Mouse (Mus musculus) thymus, adult 2 months (tissue): Measurements from ENCODE around the gene Zfp11. TPM values are rescaled to one million over a fixed set of nuclear protein-coding genes. Genes with fewer than 3 reads are reported as not detected.
"Not testable (repeated sequence)": the region's sequence is repeated elsewhere in the genome, so short reads cannot be mapped to it uniquely, and the experiment has no call there.

Experiments used
- DNase-seq: peaks from one replicate; pipeline ENCODE4 v3.0.0; 2021
- H3K27ac ChIP-seq: fragments of 200-500 bp; 2 replicates; pipeline ENCODE4 v1.5.1; 2012; ENCODE audit warnings: low read length, control low read depth; ENCODE audit not compliant: control insufficient read depth, insufficient read depth
- H3K27me3 ChIP-seq: fragments of 200-500 bp; 2 replicates; pipeline ENCODE4 v1.6.1; 2012; ENCODE audit warnings: mild to moderate bottlenecking, low read length, moderate library complexity, mixed read lengths; ENCODE audit not compliant: control insufficient read depth, insufficient read depth
- H3K36me3 ChIP-seq: fragments of 200-500 bp; 2 replicates; pipeline ENCODE4 v1.6.1; 2012; ENCODE audit warnings: mild to moderate bottlenecking, low read length, moderate library complexity; ENCODE audit not compliant: control insufficient read depth, insufficient read depth
- H3K4me1 ChIP-seq: fragments of 200-500 bp; replicated peaks from 2 replicates; pipeline ENCODE4 v1.6.1; 2012; ENCODE audit warnings: low read length; ENCODE audit not compliant: control insufficient read depth, insufficient read depth
- H3K4me3 ChIP-seq: fragments of 200-500 bp; 2 replicates; pipeline ENCODE4 v1.5.1; 2012; ENCODE audit warnings: mild to moderate bottlenecking, low read length, control low read depth, moderate library complexity; ENCODE audit not compliant: control insufficient read depth, insufficient read depth
- CTCF ChIP-seq: fragments of 200-500 bp; IDR thresholded peaks from 2 replicates; pipeline ENCODE4 v1.5.1; 2012; ENCODE audit warnings: mild to moderate bottlenecking, control low read depth, low read length, moderate library complexity, borderline replicate concordance; ENCODE audit not compliant: control insufficient read depth, poor library complexity, insufficient read depth; ENCODE audit errors: extremely low read depth
- POLR2A ChIP-seq: fragments of 200-500 bp; IDR thresholded peaks from 2 replicates; pipeline ENCODE4 v1.6.1; 2012; ENCODE audit warnings: mild to moderate bottlenecking, low read length, control low read depth, moderate library complexity; ENCODE audit not compliant: control insufficient read depth, poor library complexity, insufficient read depth; ENCODE audit errors: extremely low read depth
- WGBS: fragments of 180-500 bp; shearing (Covaris S2); methylation state at CpG from one replicate; pipeline ENCODE4 v1.1.7; 2018; 5-methylcytosine and 5-hydroxymethylcytosine counted together
- polyA plus RNA-seq: library from polyadenylated mRNA; depleted of rRNA; stranded (reverse); fragments of >200 nt; gene quantifications from 2 replicates; pipeline ENCODE4 v1.2.3, GENCODE M21; 2012

Gene Zfp11
- polyA plus RNA-seq, 1 experiment, result 1.1 TPM

DNA sequence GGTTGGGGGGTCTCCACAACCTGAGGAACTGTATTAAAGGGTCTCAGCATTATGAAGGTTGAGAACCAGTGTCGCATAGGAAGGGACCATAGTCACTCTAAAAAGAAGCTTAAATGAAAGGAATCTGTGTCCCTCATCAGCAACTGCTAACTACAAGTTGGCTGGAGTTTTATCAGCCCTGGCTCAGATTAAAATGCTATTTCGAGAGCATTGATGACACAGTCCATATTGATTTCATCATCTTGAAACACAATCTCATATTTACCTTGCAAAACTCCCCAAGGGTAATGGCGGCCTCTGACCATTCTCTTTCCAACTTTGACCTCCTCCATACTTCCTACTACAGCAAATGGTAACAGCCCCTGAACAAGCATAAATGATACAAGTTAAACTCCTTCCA, 20.6 kb upstream of the Zfp11 start:
- H3K36me3 ChIP-seq, result no peaks in the 10 kb centered on the region
- DNase-seq, result no peak
- H3K27me3 ChIP-seq, result no peaks in the 10 kb centered on the region
- no peak overlapping the region for H3K27ac ChIP-seq
- WGBS, result 86% methylated on average over 3 of the region's 3 CpGs
- H3K4me3 ChIP-seq, result no peak overlapping the region
- TF ChIP-seq POLR2A (no peak), CTCF (no peak)
- H3K4me1 ChIP-seq, result no peaks in the 10 kb centered on the region

DNA sequence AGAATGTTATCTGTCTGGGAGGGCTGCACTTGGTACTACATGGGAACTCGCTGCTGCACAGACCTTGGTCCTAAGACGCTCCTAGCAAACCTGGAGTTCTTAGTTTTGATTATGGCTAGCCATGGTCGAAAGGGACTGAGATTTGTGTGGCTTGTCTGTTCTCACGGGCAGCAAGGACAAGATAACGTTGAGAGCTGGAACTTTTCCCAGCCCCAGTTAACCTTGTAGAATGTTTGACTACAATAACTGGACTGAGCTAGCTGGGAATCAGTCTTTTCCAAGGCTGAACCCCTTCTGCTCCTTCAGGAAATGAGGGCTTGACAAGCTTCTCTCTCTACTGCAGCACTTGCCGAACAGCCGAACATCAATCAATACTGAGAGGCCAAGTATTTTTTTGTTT, 17.7 kb upstream of the Zfp11 start:
- no peak overlapping the region for H3K27ac ChIP-seq
- TF ChIP-seq CTCF, result no peak
- TF ChIP-seq POLR2A, result no peak
- H3K4me1 ChIP-seq, result no peaks in the 10 kb centered on the region
- no peak for DNase-seq
- 85% methylated on average over 7 of the region's 7 CpGs for WGBS
- no peaks in the 10 kb centered on the region for H3K36me3 ChIP-seq
- no peaks in the 10 kb centered on the region for H3K27me3 ChIP-seq
- no peak overlapping the region for H3K4me3 ChIP-seq

DNA sequence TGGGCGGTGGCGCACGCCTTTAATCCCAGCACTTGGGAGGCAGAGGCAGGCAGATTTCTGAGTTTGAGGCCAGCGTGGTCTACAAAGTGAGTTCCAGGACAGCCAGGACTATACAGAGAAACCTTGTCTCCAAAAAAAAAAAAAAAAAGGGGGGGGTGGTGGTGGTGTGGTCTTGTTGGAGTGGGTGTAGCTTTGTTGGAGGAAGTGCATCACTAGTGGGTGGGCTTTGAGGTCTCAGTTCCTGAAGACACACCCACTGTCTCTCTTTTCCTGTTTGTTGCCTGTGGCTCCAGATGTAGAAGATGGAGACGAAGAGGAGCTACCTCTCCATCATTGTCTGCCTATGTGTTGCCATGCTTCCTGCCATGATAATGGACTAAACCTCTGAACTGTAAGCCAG, 15.2 kb upstream of the Zfp11 start:
- H3K27me3 ChIP-seq, H3K36me3 ChIP-seq, DNase-seq, H3K4me3 ChIP-seq, H3K27ac ChIP-seq, H3K4me1 ChIP-seq: not testable (repeated sequence)
- 90% methylated on average over 5 of the region's 5 CpGs for WGBS

DNA sequence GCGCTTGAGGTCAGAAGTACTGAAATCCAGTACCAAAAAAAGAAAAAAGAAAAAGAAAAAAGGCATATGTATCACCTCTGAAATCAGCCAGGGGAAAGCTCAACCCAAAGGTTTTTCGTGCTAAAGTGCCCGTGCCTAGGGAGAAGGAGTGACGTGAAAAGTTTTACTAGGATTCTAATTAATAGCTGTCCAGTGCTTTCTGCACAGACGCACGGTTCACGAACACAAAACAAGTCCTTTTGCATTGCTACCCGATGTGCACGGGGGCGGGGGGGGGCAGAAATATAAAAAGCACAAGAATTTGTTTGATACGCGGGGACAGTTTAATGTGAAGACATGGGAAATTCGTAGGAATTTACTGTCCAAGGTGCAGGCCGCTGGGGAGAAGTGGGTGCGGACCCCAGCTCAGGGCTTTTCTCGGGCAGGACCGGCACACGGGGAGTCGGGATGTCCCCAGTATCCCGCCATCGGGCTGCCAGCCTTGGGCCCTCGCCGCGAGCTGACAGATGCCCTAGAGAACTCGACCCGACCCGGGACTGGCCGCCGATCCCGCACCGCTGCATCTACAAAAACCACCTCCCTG, 355 bp downstream of the Zfp11 start:
- 2% methylated on average over 31 of the region's 31 CpGs for WGBS
- peak overlapping the region; percentile 75 for H3K4me3 ChIP-seq
- H3K27me3 ChIP-seq, result no peaks in the 10 kb centered on the region
- H3K36me3 ChIP-seq, result no peaks in the 10 kb centered on the region
- TF ChIP-seq CTCF, result no peak
- no peak; the same call in 1 of the 2 replicates for TF ChIP-seq POLR2A
- DNase-seq, result no peak
- no peak overlapping the region for H3K27ac ChIP-seq
- H3K4me1 ChIP-seq, result peaks cover 8% of the 10 kb centered on the region

DNA sequence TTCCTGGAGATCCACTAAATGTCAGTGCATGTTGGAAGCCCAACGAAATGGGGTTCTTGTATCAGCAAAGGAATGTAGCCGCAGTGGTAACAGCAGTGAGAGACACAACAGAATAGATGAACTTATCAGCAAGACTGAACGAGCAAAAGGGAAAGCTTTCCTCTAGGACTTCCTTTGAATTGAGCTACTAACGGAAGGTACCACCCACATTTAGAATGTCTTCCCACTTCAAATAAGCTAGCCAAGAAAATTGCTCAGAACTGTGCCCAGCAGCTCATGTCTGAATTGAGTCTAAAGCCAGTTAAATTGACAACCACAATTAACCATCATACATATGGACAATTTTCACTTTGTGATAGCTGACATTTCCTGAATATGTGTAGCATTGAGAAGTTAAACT, 2.0 kb downstream of the Zfp11 start:
- H3K27ac ChIP-seq, result no peak overlapping the region
- TF ChIP-seq POLR2A (no peak), CTCF (no peak)
- peaks cover 8% of the 10 kb centered on the region for H3K4me1 ChIP-seq
- no peaks in the 10 kb centered on the region for H3K27me3 ChIP-seq
- H3K36me3 ChIP-seq, result no peaks in the 10 kb centered on the region
- WGBS, result 89% methylated on average over 4 of the region's 4 CpGs
- no peak for DNase-seq
- H3K4me3 ChIP-seq, result no peak overlapping the region

DNA sequence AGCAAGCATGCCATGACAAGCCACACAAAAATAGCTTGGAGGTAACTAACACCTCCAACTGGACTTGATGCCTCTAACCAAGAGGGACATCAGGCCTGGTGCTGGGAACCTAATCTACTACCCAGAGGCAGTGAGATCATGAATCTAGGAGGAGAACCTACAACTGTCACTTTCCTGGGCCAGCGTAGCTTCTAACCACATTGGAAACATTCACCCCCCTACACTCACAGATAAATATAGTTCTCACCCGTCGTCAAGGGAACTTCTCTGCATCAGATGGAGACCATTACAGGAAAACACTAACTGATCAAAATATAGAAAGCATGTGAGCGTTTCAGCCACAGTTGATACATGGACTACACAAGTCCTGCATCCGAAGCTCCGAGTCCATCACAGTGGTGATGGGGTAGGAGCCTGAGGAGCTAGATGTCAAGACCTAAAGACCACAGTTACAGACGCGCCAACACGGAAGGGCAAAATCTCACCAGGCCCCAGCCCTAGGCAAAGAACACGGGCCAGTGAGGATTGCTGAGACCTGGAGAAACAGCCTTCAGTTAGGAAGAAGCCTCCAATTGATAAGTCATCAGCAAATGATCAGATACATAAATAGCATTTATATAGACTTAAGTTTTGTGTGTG, 3.5 kb downstream of the Zfp11 start:
- TF ChIP-seq POLR2A (no peak), CTCF (no peak)
- Histone ChIP-seq H3K4me1 (peaks cover 8% of the 10 kb centered on the region), H3K27me3 (no peaks in the 10 kb centered on the region), H3K36me3 (no peaks in the 10 kb centered on the region), H3K27ac (no peak overlapping the region), H3K4me3 (no peak overlapping the region)
- DNase-seq, result no peak
- 87% methylated on average over 10 of the region's 10 CpGs for WGBS

DNA sequence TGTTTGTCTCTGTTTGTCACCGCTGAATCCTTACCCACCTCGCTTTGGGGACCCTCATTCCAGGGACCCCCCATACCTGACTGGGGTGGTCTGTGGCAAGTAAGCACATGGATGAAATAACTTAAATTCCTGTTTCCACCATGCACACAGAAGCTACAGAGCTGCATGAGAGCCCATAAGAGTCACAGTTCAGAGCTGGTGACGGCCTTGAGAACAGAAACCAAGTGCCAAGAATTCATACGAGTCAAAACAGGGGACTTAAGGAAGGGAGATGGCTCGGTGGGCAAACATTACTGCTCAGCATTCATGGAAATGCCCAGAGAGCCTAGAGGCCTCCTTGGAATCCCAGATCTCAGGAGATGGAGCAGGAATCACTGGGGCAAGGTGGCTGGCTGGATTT, 5.8 kb downstream of the Zfp11 start:
- Histone ChIP-seq H3K27me3 (no peaks in the 10 kb centered on the region), H3K4me1 (no peaks in the 10 kb centered on the region), H3K27ac (no peak overlapping the region), H3K36me3 (peaks cover 4% of the 10 kb centered on the region; the same call in 1 of the 2 replicates), H3K4me3 (no peak overlapping the region)
- WGBS, result 95% methylated on average over 5 of the region's 5 CpGs
- DNase-seq, result no peak
- TF ChIP-seq POLR2A (no peak), CTCF (no peak)
